Mouse (Mus musculus): ENCODE data around the gene Ankmy1.

DNA sequence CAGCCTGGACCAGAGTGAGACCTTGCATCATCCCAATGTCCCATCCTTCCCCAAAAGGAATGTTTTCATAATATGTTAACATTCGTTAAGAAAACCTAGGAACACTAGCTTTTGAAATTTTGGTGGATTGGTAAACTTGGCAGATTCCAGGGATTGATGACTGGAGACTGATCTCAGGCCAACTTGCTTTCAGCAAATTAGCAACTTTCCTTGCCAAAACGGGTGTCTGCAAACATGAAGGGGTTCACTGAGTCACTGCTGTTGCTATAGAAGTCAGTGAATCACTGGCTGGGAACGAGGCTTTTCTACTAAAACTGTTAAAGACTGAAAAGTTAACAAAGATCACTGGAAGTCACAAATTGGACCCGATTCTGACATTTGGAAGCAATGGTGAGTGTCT, 921 bp upstream of the Ankmy1 start:
- TF ChIP-seq CTCF (IDR thresholded peaks at IDR 0.05; ENCODE audit: extremely low read depth, insufficient read length, insufficient replicate concordance, low read depth, low read length) (no peak), POLR2A (IDR thresholded peaks at IDR 0.05; ENCODE audit: low read depth, low read length) (no peak)
